ENCODE assay signal across 8 mouse cellular contexts in genomic region chr9:37489446-37490120, GRCm38 (mm10). TPM values are rescaled to one million over a fixed set of nuclear protein-coding genes. Genes with fewer than 3 reads are reported as not detected.
DNase-seq lines count a peak whose midpoint lies in the region; ATAC-seq and TF ChIP-seq lines count a peak whose summit lies in the region.

No protein-coding gene starts in this region.

- H3K36me3 ChIP-seq in forebrain, postnatal 0 days (ENCODE audit: insufficient read depth), result no peaks in the 10 kb centered on the region; the same call in 1 of the 2 replicates

- peak; percentile 73 for DNase-seq in Muller cell, postnatal 12 days (ENCODE audit: inconsistent ontology term)
- peak; percentile 38 for DNase-seq in cerebellum, adult 8-10 months
- DNase-seq in forebrain, postnatal 0 days, result peak; percentile 59
- DNase-seq in layer of hippocampus, postnatal 14 days (ENCODE audit: low spot score in 2 of 2), result peak; percentile 31 to 37
- peak; percentile 72 to 79 for DNase-seq in lung, postnatal 4 days
- DNase-seq in right cerebral cortex, adult 18-20 months, result peak; percentile 38
- DNase-seq in urinary bladder, postnatal 14 days (ENCODE audit: low spot score), result peak; percentile 32

- no peaks in the 10 kb centered on the region for H3K27me3 ChIP-seq in forebrain, postnatal 0 days (ENCODE audit: insufficient read depth, low read length)

- peak overlapping the region; percentile 93 for H3K4me3 ChIP-seq in forebrain, postnatal 0 days (ENCODE audit: low read depth, low read length)

- H3K9me3 ChIP-seq in forebrain, postnatal 0 days (ENCODE audit: low read length), result no peaks in the 10 kb centered on the region

- H3K9ac ChIP-seq in forebrain, postnatal 0 days, result peak overlapping the region; percentile 84

- H3K27ac ChIP-seq in forebrain, postnatal 0 days (ENCODE audit: low read depth, low read length), result peak overlapping the region; percentile 97

- peak; percentile 13; the same call in 1 of the 2 replicates for TF ChIP-seq CTCF in forebrain, postnatal 0 days (IDR thresholded peaks at IDR 0.05; ENCODE audit: low read depth)

- peak overlapping the region; percentile 73 for H3K4me2 ChIP-seq in forebrain, postnatal 0 days (ENCODE audit: low read depth)

- H3K4me1 ChIP-seq in forebrain, postnatal 0 days (ENCODE audit: insufficient read depth), result peaks cover 13% of the 10 kb centered on the region; the same call in 1 of the 2 replicates

- peak; percentile 64 for ATAC-seq in forebrain, postnatal 0 days
- ATAC-seq in hematopoietic stem cell, adult 5-6 weeks (replicated peaks in 1 of 2; ENCODE audit: insufficient read depth in 1 of 2, low FRiP score in 2 of 2, low TSS enrichment in 1 of 2, low read depth in 1 of 2, poor library complexity in 2 of 2, severe bottlenecking in 2 of 2), result peak; percentile 42 to 59

- WGBS in forebrain, postnatal 0 days, result under 1% methylated on average over 67 of the region's 75 CpGs

RNA-seq across cellular contexts. Expression of gene Msantd2, which starts 0.5 kb away (rescaled TPM):
- total RNA-seq in forebrain, postnatal 0 days (2014; rRNA removed), result 43.3 and 122 TPM in 2 replicates
- 15.3 and 19.5 TPM in 2 replicates for polyA plus RNA-seq in forebrain, postnatal 0 days (2015; fragmentation: Nextera tagmentation; extraction: Ambion mirVana)
- 44.3 and 63.0 TPM in 2 replicates for total RNA-seq in hematopoietic stem cell, adult 5-6 weeks (2017)
- 10 to 100 TPM; 22.3 to 22.7 TPM for total RNA-seq in layer of hippocampus, postnatal 14 days (2021)

RNA-seq across cellular contexts. Expression of gene Esam, which starts 38.3 kb away (rescaled TPM):
- total RNA-seq in forebrain, postnatal 0 days (2014; rRNA removed), result 29.0 and 144 TPM in 2 replicates
- polyA plus RNA-seq in forebrain, postnatal 0 days (2015; fragmentation: Nextera tagmentation; extraction: Ambion mirVana), result 36.3 and 37.3 TPM in 2 replicates
- 12.3 and 15.7 TPM in 2 replicates for total RNA-seq in hematopoietic stem cell, adult 5-6 weeks (2017)
- total RNA-seq in layer of hippocampus, postnatal 14 days (2021), result 10 to 100 TPM; 26.9 to 27.8 TPM

RNA-seq across cellular contexts. Expression of gene Vsig2, which starts 49.5 kb away (rescaled TPM):
- total RNA-seq in forebrain, postnatal 0 days (2014; rRNA removed), result 2.4 and 2.5 TPM in 2 replicates
- polyA plus RNA-seq in forebrain, postnatal 0 days (2015; fragmentation: Nextera tagmentation; extraction: Ambion mirVana), result 1.2 and 1.3 TPM in 2 replicates
- 2.2 and 4.9 TPM in 2 replicates for total RNA-seq in hematopoietic stem cell, adult 5-6 weeks (2017)
- total RNA-seq in layer of hippocampus, postnatal 14 days (2021), result 1 to 10 TPM; 3.5 to 6.2 TPM

RNA-seq across cellular contexts. Expression of gene Robo3, which starts 56.5 kb away (rescaled TPM):
- 1.2 and 1.9 TPM in 2 replicates for total RNA-seq in forebrain, postnatal 0 days (2014; rRNA removed)
- 0.48 and 1.5 TPM in 2 replicates for polyA plus RNA-seq in forebrain, postnatal 0 days (2015; fragmentation: Nextera tagmentation; extraction: Ambion mirVana)
- total RNA-seq in hematopoietic stem cell, adult 5-6 weeks (2017), result 1.4 and 2.3 TPM in 2 replicates
- 10 to 100 TPM; 19.0 to 22.3 TPM for total RNA-seq in layer of hippocampus, postnatal 14 days (2021)

Comparison
In these comparisons a context has a peak if more than half of its experiments do, and no peak if none do; other contexts are left out.
1. Peak in every context shown above with its lines: DNase-seq, ATAC-seq, H3K4me3 ChIP-seq and H3K27ac ChIP-seq.